Mouse (Mus musculus) left cerebral cortex, adult 18-20 months (tissue): ENCODE measurements at regions not wholly inside any gene's neighbourhood (a gene's known extent, or its start where the extent isn't known, plus 50 kb on each side); places are given as distances from the start of the nearest gene placed in this dataset.
"Not testable (repeated sequence)": the region's sequence is repeated elsewhere in the genome, so short reads cannot be mapped to it uniquely, and the experiment has no call there.

Experiments
- DNase-seq, 2 experiments: peaks; one replicate each; pipeline ENCODE4 v3.0.0; 2021 to 2022; ENCODE audit warnings: low spot score in 2 of 2, mixed read lengths in 1 of 2

DNA sequence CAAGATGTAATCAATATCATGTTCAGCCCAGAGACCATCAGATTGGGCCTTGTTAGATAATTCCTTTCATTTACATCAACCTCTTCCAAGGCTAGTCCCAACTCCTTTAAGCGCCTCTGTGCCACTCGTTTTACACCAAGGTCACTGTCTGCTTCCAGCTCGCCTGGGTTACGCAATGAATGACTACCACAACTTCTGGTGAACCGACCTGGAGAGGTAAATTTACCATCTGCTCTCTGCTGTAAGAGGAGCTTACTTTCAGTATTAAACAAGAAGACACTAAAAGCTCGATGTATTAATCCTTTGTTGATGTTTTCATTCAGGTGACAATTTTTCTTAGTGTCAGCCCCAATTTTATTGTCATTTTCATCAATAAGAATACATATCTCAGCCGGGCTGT is 51.7 kb upstream of the Fam174b start:
- no peak for DNase-seq

DNA sequence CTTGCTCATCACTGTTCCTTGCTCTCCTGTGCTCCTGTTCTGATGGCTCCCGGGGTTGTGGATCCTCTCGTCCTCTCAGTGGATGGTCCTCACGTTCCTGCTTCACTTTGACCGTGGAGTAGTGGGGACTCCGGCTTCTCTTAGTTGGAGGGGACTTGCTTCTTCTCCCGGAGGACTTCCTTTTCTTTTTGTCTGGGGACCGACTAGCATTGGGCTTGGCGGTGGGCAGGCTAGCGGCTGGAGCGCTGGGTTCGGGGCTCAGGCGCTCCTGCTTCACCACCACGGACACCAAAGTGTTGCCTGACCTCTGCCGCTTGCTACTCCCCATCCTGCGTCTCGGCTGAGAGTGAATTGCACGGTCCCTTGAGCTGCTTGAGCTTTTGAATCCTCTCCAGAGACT is 53.9 kb upstream of the Fam174b start:
- DNase-seq: not testable (repeated sequence)

DNA sequence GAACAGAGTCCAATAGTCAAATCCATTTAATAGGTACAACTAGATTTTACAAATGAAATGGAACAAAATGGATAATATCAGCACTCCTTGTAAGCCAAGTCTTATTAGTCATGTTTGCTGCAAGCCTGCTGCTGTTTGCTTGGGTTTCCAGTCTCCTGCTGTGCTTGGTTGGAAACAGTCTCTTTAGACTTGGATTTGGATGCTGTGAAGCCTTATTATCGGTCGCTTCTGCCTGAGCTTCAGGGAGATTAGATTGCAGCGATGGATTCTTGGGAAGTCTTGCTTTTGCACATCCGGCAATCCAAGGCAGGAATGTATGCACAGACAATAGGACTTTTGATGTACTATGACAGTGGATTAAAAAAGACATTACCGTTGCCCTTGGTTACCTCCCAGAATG is 57.3 kb upstream of the Fam174b start:
- no peak for DNase-seq

DNA sequence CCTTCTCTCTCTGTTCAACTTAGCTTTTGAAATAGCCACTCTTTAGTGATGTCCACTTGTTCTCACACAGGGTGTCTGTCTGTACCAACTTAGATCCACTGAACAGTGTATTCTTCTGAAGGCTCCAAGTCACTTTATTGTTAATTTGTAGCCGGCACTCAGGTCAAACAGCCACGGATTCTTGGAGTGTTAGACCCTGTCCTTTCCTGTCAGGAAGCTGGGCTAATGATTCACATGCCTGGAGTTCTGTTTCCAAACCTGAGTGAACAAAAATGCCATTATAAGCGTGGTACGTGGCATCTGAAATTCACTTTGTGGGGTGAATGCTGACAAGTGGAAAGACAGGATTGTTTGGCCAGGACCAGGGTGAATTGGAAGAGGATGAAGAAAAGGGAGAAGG is 69.5 kb upstream of the Fam174b start:
- DNase-seq: no peak

DNA sequence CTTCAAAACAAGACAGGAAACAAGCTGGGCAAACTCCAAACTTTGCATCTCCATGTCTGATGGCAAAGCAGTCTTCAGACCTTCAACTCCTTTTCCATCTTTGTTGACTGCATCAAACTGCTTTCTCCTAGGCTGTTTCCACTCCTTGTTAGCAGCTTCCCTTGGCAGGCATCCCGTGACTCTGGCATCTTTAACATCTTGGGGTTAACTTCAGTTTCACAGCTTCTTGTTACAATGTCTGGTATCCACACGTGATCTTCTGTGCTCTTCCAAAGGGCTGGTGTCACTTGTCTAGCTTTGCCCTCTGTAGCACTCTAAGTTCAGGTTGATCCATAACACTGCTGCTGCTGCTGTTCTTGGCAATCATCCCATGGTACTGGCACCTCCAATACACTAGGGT is 71.3 kb upstream of the Fam174b start:
- no peak for DNase-seq

DNA sequence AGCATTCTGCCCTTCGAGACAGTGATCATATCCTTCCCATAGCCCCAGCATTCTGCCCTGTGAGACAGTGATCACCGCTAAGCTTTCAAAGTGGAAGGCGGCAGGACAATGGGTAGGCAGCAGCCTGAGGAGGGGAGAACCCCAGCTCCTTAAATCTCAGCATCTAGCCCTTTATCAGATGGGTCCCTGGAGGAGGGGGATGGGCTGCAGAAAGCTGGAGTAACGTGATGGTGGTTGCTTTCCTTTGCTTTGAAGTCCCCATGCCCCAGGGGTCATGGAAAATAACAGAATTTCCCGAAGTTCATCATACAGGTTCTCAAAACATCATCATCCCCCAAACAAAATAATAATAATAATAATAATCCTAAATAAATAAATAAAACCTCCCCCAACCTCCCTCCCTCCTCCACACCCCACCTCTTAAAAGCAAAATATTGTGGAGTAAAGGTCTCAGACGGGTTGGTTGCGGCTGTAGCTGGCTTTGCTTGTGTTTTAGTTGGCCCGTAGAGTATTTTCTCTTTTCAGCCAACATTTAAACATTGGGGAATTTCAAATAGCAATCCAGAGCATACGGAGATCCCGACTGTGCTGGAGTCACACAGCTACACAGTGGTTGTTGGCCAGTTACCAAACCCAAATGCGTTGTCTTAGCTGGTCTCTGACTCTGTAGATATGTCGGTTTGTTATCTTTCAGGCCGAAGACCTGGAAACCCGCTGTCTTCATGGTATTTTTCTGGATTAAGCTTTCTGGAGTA is 73.0 kb upstream of the Fam174b start:
- no peak for DNase-seq

DNA sequence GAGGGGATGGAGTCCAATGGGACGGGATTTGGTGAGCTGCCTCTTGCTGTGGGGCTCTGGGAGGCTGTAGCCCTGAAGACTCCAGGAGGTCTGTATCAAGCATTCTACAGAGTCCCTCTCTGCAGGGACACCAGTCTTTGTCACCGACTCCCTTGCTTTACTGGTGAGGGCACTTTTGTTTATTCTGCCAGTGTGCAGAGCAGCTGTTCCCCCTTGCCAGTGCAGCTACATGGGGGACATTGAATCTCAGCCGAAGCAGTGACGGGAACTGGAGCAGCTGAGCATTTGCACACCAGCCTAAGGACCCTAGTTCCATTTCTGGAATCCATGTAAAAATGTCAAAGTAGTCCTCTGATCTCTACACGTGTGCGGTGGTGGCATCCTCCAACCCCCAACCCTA is 75.1 kb upstream of the Fam174b start:
- no peak for DNase-seq

DNA sequence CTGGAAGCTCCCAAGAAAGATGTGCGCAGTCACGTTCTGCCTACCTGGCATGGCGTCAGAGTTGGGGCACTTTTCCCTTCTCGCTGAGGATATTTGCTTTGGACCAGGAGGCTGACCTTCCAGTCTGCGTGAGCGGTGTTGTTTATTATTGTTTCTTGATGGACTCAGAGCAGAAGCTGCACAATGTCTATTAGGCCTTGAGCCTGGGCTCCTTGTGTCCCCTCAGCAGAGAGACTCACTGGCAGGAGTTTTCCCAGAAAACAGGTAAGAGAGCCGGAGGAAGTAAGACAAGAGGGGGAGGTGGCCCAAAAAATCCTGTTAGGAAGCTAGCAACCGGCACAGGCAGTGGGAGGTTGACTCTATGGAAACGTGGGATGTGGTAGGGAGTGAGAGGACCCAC is 77.6 kb upstream of the Fam174b start:
- DNase-seq: no peak

DNA sequence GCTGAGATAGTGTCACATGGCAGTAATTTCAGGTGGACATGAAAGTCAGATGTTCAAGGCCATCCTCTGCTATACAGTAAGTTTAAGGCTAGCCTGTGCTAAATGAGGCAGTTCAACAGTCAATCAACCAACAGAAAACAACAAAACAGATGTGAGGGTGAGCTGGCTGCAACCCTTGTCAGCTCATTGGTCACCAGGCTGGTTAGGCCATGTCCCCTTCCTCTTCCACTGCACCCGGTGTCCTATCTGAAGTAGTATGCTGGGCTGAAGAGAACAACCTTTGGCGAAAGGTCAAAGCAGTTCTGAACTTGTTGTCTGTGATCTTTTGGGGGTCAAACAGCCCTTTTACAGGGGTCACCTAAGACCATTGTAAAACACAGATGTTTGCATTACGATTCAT is 78.2 kb upstream of the Fam174b start:
- no peak for DNase-seq

DNA sequence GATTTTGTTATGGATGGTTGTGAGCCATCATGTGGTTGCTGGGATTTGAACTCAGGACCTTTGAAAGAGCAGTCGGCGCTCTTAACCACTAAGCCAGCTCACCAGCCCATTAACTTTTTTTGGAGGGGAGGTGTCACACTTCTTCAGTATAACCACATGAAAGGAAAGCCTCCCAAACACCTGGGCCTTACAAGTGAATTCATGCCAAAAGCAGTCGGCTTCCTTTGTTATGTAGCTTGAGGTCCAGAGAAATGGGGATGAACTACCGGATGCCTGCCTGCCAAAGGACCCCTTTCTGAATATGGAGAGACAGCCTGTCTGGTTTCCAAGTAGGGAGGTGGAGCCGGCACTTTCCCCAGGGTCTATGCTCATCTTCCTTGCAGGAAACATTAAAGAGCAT is 80.6 kb upstream of the Fam174b start:
- no peak for DNase-seq

DNA sequence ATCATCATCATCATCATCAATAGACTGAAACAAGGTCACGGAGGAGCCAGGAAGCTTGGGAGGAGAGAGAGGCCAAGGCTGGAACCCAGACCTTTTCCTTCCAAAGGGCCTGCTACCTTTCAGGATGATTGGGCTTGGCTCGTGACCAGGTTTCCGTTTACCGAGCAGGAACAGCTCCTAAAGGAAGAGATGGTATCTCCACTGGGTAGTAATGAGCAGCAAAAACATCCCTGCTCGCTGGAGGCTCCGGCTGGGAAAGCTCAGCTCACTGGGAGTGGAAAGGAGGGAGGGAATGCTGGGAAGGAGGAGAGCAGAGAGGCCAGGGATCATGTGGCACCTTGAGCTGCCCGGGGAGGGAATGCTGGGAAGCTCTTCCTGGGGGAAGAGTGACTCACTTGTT is 82.8 kb upstream of the Fam174b start:
- no peak for DNase-seq

DNA sequence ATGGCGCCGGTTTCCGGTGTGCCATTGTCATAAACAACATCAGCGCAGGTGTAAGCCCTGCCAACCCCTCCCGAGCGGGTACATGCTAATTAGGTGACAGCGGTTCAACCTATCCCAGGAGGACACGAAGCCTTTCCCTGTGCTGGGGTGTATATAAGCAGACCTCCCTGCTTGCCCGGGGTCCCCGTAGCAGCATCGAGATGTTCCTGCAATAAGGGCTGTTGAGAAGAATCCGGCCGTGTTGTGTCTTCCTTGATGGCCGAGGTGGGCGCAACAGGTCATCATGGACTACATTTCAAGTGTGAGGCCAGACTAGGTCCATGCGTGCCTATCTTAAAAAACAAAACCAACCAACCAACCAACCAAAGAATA is 83.7 kb upstream of the Fam174b start:
- not testable (repeated sequence) for DNase-seq

DNA sequence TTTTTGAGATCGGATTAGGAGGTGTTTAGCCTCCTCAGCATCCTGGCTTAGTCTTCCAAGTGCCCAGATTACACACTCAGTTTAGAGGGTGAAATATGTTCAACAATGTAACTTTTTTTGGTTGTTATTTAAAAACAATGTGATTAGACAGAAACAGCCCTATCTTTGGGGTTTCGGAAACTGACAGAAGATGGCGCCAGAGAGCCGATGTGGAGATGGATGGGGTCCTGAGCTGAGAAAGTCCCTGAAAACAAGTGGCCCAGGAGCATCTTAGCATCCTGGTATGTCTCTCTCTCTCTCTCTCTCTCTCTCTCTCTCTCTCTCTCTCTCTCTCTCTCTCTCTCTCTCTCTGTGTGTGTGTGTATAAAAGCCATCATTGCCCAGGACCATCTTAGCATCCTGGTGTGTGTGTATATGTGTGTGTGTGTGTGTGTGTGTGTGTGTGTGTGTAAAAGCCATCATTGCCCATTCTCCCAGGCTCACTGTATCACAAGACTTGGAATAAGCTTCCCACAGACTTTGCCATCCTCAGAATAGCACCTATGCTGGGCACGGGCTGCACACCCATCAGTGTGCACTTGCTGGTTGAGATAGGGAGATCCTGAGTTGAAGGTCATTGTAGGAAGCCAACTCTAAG is 84.2 kb upstream of the Fam174b start:
- peak; percentile 66 to 83 for DNase-seq

DNA sequence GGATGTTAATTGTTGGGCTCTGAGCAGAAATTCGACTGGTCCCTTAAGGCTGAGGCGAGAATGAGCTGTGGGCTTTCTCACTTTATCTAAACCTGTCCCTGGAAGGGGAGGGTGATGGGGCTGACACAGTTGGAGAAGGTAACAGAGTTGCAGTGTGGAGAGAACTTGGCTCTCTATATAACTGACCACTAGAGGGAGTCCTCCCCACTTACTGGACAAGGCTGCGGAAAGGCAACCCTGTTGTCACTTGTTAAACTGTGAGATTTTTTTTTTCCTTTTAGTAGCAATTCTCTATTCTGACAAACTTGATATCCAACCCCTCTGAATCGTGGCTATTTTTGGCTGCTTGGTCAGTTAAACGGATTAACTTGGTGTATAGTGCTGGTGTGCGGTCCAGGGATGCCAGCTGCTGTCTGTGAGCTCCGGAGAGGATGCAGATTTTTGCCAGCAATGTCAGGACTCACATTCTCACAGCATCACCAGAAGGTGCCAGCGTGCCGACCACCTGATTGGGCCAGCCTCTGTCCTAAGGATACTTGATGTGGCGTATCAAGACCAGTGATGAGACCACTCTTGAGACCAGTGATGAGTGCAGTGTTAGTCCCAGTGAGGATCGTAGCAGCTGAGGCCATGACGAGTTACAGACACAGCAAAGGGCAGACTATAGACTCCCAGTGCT is 85.8 kb upstream of the Fam174b start:
- peak; percentile 34 to 54 for DNase-seq

DNA sequence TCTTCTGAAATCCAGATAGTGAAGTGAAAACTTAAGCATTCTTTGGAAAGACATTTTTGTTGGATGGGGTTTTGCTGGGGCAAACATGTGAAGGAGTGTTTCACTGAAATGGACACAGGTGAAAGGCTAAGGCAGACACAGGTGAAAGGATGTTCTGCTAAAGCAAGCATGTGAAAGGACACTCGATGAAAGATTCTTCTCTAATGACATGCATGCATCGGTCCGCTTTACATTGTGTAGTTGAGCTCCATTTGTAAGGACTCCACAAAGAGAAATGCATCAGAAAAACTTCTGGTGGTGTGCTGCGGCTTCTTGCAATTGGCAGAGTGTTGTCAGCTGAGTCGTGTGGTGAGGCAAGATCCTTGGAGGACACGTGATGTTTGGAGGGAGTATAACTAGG is 89.2 kb upstream of the Fam174b start:
- DNase-seq: no peak

DNA sequence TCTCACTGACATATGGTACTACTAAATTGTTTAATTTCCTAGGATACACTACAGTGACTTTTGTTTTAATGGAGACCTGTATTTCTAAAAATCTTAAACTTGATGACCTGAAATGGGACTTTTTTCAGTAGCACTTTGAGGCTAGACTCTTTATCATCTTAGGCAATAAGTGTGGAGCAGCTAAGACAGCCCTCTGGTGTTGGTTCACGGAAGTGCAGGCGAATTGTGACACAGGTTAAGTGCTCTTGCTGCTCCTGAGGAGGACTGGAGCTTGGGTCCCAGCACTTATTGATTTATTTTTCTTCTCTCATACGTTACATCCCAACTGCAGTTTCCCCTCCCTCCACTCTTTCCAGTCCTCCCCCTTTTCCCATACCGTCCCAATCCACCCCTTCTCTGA is 92.1 kb upstream of the Fam174b start:
- peak; percentile 84 to 90 for DNase-seq

DNA sequence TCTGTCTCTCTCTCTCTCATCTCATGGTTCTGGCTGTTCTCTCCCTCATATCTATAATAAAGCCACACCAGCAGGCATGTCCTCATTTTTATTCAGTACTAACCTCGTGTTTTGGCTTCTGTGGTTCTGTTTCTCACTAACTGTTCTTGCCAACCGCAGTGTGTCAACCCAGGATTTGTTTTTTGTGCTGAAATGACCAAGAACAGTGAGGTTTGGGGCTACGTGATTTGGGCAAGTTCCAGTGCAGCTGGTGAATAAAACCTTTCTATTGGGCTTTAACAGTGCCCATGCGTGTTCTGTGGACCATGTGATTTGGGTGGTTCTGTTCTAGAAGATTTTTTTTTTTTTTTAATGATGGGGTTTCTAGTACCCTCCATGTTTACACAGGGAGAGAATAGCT is 93.0 kb upstream of the Fam174b start:
- peak; percentile 36 to 47 for DNase-seq

DNA sequence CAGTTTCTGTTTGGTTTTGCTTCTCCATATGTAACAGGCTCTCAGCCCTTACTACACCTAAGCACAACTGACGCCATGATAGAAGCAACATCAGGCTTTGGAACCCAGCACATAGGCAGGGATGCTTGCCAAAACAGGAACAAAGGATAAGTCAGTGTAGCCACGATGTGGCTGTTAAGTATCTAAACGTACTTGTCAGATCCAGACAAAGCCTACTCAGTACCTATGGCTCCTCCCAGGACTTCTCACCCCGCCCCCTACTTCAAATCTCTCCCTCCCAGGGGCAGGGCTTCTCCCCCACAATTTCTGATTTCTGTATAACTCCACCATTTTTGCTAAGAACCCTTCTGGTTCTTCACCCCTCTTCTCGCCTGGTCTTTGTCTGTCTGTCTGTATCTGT is 93.4 kb upstream of the Fam174b start:
- DNase-seq: peak in 1 of 2 experiments; percentile 12

DNA sequence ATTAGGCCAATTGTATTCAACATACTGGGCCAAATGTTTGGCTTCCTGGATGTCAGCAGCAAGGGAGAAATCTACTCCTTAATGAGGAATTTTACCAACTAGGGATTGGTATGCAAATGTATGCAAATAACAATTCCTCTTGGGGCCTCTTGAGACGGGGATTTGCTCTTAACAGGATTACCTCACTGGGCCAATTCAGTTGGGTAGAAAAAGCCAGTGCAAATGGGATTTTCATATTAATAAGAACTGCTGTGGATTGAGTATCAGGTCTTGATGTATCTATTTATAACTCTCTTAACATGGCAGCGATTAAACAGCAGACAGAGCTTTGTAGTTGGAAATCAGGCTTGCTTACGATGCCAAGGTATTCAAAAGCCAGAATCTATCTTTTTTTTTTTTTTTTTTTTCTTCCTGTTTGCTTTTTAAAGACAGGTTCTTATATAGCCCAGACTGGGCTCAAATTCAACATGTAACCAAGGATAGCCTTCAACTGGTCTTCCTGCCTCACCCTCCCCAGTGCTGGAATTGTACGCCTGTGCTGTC is 95.7 kb upstream of the Fam174b start:
- no peak for DNase-seq

DNA sequence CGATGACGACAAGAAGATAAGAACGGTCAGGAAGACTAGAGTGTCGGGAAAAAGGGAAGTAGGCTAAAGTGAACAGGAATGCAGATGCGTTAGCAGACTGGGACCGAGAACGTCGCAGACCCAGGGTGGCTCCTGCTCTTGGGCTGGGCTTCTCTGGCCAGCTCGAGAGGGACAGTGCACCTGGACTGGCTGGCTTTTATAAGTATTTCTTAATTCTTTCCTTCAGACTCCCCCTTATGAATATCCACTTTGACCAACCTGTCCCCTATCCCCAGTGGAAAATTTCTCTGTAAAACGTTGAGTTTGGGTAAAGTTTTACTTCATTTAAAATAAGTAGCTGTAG is 96.1 kb upstream of the Fam174b start:
- DNase-seq: no peak

DNA sequence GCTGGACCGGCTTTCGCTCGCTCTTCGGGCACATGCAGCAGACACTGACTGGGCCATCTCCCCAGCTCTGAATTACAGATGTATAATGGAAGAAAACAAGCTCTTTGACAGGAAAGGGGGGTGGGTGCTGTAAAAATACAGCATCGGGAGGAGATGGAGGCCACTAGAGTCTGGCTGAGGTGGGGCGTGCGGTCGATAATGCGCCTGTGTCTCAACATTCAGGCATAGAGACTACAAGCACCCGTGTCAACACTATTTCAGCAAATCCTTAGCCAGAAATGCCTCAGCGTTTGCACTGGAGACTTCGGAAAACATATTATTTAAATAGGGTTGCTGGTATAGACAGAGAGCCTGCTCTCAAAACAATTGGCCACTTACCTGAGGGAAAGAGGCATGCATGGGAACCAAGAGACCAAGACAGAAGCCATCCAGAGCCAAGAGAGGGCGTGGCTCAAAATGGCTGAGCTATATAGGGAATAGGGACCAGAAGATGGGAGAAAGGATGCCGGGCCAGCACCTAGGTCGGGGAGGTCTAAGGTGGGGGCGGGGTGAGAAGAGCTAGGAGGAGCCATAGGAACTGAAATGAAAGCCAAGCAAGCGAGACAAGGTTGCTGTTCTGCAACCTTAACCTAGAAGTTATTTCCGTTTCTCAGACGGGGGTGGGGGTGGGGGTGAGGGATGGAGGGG is 96.7 kb upstream of the Fam174b start:
- DNase-seq: no peak

DNA sequence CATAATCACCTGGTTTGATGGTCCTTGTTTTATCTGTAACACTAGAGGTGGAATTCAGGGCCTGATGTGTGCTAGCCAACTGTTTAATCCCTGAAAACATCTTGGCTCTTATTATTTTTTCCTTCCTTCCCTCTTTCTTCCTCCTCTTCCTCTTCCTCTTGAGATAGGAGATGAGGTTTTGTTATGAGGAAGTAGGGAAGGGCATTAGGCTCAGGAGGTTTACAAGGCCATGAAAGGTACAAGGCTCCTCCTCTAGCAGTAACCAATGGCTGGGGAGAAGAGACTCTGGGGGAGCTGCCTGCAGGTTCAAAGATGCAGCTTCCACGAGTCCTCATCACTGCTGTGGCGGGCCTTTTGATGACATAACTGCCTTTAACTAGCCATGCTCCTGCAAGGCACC is 98.6 kb upstream of the Chd2 start:
- DNase-seq: no peak
